Mouse (Mus musculus) forelimb bud, embryonic 11.5 days (tissue): ENCODE data around the gene Gm49384.
"Not testable (repeated sequence)": the region's sequence is repeated elsewhere in the genome, so short reads cannot be mapped to it uniquely, and the experiment has no call there.

Experiments
- DNase-seq: peaks from one replicate; pipeline ENCODE4 v3.0.0-alpha.2; 2012; ENCODE audit warnings: low read depth, low spot score

The Gm49384 gene

GRCm38 (mm10) chr12:69167656-69168460 is 36.2 kb downstream of the Gm49384 start:
- DNase-seq = no peak

DNA sequence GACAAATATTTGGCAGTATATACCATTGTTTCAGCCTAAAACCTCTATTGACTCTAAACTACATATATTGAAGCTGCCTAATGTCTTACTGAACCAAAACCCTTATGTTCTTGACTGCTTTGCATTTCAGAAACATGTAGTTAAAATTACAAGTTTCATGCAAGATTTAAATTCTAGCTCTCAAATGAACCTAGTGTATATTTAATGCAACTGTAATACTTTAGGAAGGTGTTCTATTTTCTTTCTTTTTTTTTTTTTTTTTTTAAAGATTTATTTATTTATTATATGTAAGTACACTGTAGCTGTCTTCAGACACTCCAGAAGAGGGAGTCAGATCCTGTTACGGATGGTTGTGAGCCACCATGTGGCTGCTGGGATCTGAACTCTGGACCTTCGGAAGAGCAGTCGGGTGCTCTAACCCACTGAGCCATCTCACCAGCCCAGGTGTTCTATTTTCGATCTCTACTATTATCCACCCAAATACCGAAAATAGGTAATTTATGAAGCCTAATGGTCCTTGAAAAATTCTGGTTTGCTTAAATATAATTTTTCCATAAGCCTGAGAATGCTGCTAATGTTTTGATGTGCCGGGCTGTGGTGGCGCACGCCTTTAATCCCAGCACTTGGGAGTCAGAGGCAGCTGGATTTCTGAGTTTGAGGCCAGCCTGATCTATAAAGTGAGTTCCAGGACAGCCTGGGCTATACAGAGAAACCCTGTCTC is 37.0 kb downstream of the Gm49384 start:
- not testable (repeated sequence) for DNase-seq

DNA sequence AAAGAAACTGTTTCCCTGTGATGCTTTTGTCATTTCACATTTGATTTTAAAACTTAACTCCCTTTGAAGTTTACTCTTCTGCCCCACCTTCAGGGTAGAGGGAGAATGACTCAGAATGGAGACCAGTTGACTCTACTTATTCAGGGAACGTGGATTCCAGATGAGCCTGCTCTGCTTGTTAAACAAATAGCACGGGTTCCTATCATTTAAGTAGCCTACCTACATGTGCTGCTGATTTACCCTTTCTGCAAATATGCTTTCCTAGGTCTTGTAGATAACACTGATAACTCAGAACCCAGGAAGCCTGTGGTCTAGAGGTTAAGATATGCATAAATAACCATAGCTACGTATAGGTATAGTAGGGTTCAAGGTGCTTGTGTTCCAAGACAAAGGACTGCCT is 39.2 kb downstream of the Gm49384 start:
- no peak for DNase-seq

GRCm38 (mm10) chr12:69163586-69163985 is 40.5 kb downstream of the Gm49384 start:
- DNase-seq = not testable (repeated sequence)

- not testable (repeated sequence) for DNase-seq
Measured at GRCm38 (mm10) chr12:69160677-69161076, 43.4 kb downstream of the Gm49384 start.

GRCm38 (mm10) chr12:69159578-69159940 is 44.5 kb downstream of the Gm49384 start:
- peak; percentile 89 for DNase-seq

DNA sequence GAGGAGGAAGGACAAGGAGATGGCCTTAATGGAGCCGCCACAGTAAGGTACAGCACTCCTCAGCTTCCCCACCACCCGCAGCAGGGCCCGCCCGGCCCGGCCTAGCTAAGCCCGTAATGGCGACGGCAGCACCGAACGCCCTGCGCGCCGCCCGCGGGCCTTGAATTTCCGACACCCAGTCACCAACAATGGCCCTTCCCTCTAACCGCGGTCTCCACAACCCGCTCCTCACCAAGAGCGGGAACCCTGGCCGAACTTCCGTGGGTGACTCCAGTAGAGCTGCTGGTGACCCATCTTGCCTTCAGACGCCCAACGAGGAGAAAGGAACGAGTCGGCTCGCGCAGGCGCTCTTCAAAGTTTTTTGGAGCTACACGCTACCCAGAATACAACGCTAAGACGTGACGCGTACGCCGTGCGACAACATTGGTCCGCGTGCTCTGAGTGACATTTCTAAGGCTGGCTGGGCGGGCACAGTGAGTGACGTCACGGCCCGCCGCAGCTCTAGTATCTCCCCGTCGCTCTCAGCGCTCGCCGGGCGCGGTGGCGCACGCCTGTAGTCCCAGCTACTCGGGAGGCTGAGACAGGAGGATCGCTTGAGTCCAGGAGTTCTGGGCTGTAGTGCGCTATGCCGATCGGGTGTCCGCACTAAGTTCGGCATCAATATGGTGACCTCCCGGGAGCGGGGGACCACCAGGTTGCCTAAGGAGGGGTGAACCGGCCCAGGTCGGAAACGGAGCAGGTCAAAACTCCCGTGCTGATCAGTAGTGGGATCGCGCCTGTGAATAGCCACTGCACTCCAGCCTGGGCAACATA is 45.1 kb downstream of the Gm49384 start, which contains the start of gene Rps29:
Rps29 (minus strand) TSS at position 422 of the 813 bp plus-strand sequence.
- peak; percentile 100 for DNase-seq

DNA sequence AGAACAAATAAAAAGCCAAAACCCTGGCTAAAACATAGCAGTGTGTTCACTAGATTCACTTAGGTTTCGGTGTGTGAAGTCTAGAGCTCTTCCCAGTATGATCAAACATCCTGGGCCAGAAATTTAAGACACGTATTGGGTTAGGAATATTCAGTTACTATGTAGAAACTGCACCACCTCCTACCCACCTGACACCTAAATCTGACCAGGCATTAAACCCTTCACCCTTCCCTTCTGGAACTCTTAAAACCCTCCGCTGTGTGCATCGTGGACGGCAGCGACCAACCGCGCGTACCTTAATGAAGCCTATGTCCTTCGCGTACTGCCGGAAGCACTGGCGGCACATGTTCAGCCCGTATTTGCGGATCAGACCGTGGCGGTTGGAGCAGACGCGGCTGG is 45.7 kb downstream of the Gm49384 start:
- no peak for DNase-seq

- DNase-seq = no peak
Measured at GRCm38 (mm10) chr12:69157107-69157506, 47.0 kb downstream of the Gm49384 start.

- DNase-seq = no peak
Measured at GRCm38 (mm10) chr12:69156436-69156835, 47.6 kb downstream of the Gm49384 start.

- no peak for DNase-seq
Measured at GRCm38 (mm10) chr12:69155923-69156322, 48.1 kb downstream of the Gm49384 start.

- DNase-seq = no peak
Measured at GRCm38 (mm10) chr12:69150049-69150448, 54.0 kb downstream of the Gm49384 start.

GRCm38 (mm10) chr12:69147166-69147735 is 56.8 kb downstream of the Gm49384 start:
- DNase-seq = no peak

GRCm38 (mm10) chr12:69143460-69143859 is 60.6 kb downstream of the Gm49384 start:
- DNase-seq = no peak

DNA sequence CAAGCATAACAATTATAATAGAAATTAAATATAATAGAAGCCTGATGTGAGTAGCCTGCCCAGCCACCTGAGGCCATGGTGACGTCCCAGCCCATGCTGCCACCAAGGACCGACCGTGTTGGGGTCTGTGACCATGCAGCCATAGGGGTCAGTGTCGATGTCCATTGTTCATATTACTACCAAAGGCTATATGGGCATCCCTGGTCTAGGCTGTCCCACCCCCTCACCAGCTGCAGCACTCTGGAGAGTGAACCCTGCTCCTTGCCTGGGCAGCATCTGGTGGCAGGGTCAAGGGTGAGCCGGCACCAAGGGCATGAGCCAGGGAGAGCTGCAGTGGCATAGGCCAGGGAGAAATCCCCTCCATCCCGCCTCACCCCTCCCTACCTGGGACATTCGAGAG is 64.2 kb downstream of the Gm49384 start:
- no peak for DNase-seq
